Mouse (Mus musculus): ENCODE results near the gene Otop3.
"Not testable (repeated sequence)": the region's sequence is repeated elsewhere in the genome, so short reads cannot be mapped to it uniquely, and the experiment has no call there.

Gene Otop3

GRCm38 (mm10) chr11:115367395-115367944, 32.9 kb downstream of the Otop3 start, which contains the start of gene Hid1:
Gene Hid1 (minus strand): TSS chr11:115367756.
- DNase-seq: peak; percentile 81

DNA sequence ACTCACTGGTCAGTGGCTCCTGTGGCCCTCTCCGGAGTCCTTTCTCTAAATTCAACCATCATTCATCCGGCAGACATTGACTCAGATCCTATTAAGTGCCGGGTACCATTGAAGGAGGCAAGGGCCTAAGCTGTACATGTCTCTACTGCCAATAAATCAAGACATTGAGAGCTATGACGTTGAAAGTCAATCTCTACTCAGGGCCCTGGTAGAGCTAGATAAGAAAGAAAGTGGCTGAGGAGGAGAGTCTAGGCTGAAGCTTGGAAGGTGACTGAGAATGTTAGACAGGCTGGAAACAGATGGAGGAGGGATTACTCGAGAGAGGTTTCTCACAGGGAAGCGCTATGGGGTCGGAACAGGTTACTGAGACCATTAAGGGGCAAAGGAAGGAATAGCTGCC, 35.8 kb downstream of the Otop3 start:
- no peak for DNase-seq

- DNase-seq: no peak
These were observed 36.8 kb downstream of the Otop3 start for GRCm38 (mm10) chr11:115371354-115371753.

DNA sequence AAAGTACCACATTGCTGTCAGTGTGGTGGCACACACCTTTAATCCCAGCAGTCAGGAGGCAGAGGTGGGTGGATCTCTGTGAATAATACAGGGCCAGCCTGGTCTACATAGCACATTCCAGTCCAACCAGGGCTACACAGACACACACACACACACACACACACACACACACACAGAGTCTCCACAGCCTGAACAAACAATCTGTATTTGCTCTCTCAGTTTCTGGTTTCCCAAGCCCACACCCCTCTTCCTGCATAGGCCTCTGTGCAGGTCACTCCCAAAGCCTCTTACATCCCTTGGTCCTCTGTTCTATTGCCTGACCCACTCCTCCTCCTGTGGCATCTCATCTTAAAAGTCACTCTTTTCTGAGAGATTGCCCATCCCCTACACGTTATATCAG, 37.5 kb downstream of the Otop3 start:
- DNase-seq: no peak

DNA sequence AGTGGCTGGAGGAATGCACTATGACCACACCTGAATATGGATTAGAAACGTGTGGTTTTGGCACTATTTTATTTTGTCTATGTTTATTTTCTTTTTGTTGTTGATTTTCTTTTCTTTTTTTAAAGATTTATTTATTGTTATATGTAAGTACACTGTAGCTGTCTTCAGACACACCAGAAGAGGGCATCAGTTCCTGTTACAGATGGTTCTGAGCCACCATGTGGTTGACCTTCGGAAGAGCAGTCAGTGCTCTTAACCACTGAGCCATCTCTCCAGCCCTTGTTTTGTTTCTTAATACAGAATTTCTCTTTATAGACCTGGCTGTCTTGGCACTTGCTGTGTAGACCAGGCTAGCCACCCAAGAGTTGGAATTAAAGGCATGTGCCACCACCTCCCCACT, 38.2 kb downstream of the Otop3 start:
- DNase-seq: no peak

DNA sequence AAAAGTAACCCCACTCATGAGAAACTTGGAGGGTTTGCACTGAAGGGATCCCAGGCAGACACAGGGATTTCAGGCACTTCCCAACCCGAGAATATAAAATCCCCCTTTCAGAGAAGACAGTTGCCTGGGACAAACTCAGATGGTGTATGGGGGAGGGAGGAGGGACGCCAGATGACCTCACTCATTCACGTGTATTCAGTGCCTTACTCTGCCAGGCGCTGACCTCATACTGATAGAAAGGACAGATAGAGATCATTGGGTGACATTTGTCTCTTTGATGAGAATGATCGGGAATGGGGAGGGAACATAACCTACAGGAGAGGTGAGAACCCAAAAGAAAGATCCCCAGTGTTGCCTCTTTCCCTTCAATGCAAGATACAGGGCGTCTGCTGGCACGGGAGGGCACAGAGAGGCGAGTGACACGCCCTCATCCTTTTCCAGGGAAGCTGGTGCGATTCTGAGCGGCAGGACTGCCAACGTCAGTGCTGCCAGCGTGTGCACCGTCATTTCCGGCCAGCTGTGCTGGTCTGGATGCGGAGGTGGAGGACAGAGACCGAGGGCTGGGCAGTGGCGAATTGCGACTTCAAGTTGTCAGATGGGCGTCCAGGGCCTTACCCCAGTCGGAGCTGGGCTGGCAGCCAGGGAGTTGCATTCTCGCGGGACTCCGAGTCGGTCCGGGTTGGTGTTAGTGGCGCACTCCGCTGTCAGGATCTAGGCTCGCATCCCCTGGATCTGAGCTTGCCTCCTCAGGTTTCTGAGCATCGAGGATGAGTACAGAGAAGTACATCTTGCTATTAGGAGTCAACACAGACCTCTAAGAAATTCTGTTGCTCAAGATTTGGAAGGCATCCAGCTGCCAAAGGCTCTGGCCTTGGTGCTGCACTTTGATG, 39.5 kb downstream of the Otop3 start:
- DNase-seq: peak; percentile 51

DNA sequence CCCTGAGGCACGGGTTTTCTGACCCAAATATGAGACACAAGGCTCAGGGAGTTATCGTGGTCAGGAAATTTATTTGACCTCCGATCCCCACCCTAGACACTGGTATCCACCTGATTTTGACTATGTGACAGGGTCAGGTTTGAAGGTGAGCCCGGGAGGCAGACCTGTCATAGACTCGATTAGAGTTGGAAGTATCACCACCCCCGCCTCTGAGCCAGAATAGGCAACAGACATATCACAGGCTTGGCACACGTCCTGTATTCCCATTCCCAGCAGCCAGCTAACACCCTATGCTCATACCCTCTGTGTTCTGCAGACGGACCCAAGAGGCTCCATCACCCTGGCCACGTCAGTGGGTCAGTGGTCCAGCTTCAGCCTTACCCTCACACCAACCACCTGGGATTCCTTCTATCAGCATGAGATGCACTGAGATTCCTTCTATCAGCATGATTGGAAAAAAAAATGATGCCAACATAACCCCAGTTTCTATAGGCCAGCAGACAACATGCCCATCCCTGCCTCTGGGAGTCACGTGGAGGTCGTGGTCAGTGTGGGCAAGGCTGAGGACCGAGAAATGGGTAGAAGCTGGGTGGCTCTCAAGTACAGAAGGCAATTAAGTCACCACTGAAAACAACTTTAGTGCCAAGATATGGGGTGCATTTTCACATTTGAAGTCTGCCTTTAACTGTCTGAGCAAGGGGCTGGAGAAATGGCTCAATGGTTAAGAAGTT, 40.3 kb downstream of the Otop3 start:
- no peak for DNase-seq

- DNase-seq: no peak
These were observed 42.2 kb downstream of the Otop3 start for GRCm38 (mm10) chr11:115376722-115377121.

- no peak for DNase-seq
These were observed 42.7 kb downstream of the Otop3 start for GRCm38 (mm10) chr11:115377254-115377653.

DNA sequence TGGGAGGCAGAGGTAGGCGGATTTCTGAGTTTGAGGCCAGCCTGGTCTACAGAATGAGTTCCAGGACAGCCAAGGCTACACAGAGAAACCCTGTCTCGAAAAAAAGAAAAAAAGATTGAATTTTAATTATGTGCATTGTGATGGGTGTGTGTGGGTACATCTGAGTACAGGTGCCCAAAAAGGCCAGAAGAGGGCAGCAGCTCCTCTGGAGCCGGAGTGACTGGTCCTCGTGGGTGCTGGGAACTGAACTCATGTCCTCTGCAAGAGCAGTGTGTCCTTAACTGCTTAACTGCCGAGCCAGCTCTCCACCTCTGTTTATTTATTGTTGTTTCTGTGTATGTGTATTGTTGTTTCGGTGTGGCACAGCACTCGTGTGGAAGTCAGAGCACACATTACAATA, 43.3 kb downstream of the Otop3 start:
- no peak for DNase-seq

DNA sequence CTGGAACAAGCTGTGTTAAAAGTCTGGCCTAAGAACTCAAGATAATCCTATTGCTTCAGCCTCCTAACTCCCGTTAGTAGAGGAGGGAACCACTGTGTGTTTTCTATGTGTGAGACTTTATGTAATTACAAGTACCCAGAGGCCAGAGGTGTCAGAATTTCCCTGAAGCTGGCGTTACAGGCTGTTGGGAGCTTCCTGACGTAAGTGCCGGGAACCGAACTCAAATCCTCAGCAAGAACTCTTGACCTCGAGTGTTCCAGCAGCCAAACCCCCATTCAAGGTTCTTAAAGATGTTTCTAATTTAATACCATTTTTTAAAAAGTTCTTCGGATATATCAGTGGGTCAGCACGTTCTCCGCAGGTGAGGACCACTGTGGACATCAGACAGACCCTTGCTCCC, 46.7 kb downstream of the Otop3 start:
- no peak for DNase-seq

- peak; percentile 90 for DNase-seq
These were observed 47.4 kb downstream of the Otop3 start, which contains the start of gene Cdr2l for GRCm38 (mm10) chr11:115381743-115382539. Gene Cdr2l (plus strand): TSS chr11:115381916.

DNA sequence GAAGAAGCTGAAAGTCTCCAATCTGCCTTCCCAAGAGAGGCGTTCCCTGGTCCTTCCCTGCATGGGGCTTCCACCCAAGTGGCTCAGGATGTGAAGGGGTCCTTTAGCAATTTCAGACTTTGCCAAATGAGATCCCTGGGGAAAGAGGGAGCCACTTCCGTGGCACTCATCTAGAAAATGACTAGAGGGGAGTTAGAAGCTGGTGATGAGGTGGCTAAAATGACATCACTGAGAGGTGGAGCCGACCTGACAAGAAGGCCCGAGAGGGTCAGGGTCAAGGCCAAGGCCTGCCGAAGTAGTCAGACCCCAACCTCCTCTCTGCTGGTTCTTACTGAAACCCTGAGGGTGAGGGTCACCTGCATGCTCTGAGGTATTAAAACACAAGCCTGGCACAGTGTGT, 48.4 kb downstream of the Otop3 start:
- DNase-seq: no peak

- DNase-seq: no peak
These were observed 49.4 kb downstream of the Otop3 start for GRCm38 (mm10) chr11:115383701-115384474.

GRCm38 (mm10) chr11:115384587-115384986, 50.1 kb downstream of the Otop3 start:
- DNase-seq: no peak

GRCm38 (mm10) chr11:115386859-115387258, 52.3 kb downstream of the Otop3 start:
- not testable (repeated sequence) for DNase-seq

DNA sequence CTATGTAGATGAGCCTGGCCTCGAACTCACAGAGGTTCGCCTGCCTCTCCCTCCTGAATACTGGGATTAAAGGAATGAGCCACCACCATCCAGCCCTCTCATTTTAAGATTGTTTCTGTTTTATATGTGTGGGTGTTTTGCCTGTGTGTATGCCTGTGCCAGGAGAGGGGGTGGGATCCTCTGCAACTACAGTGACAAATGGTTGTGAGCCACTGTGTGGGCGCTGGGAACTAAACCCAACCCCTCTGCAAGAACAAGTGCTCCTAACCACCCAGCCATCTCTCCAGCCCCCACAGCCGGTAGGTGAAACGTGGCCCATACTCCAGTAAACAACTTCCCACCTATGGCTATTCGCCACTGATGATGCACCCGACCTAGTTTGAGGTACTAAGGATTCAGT, 56.8 kb downstream of the Otop3 start:
- DNase-seq: no peak

- DNase-seq: no peak
These were observed 59.3 kb downstream of the Otop3 start for GRCm38 (mm10) chr11:115393721-115394325.
